Mouse (Mus musculus) MN1 (cell line): ENCODE measurements around the gene Ppp1r3d.

Experiments used
- DNase-seq: peaks from one replicate; pipeline ENCODE4 v3.0.0-alpha.2; 2016; ENCODE audit warnings: low spot score

Gene Ppp1r3d

GRCm38 (mm10) chr2:178413481-178414260, 601 bp downstream of the Ppp1r3d start:
- DNase-seq, result no peak

DNA sequence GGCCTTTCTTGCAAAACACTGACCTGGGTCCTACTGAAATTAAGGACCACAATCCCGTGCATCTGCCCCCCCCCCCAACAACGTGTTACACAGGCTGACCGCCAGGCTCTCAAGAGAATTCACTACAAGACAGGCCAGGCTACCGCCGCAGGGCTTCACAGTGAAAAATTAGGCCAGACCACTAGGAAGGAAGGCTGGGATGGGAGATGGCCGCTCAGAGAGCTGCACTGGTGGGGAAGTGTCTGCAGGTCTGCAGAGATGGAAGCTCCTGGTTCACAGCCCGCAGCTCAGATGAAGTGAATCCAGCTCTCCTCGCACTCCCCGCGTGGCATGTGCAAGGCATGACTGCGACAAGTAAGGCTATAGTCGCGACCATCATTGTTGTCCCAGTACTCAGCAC, 1.2 kb downstream of the Ppp1r3d start:
- no peak for DNase-seq

DNA sequence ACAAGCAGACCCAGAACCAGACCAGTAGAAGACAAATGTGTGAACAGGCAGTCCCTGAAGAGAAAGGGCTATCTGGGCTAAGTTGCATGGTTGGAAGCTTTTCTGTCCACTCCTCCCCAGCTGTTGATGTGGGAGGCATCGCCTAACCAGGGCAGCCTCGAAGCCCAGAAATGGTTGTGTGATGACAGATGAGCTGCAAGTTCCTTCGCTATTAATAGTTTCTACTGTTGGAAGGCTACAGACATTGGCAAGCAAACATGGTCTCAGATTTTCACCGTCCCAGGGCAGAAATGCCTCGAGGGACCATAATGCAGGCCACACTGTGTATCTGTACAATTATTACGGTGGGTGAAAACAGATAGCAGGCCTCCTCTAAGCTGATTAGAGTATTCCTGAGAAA, 1.7 kb downstream of the Ppp1r3d start:
- DNase-seq, result no peak

- DNase-seq, result no peak
Observed at GRCm38 (mm10) chr2:178410286-178410685, 4.0 kb downstream of the Ppp1r3d start.

GRCm38 (mm10) chr2:178409024-178409423, 5.2 kb downstream of the Ppp1r3d start:
- no peak for DNase-seq

- DNase-seq, result no peak
Observed at GRCm38 (mm10) chr2:178407053-178407815, 7.0 kb downstream of the Ppp1r3d start, which contains the start of gene Sycp2. Sycp2 (minus strand) TSS chr2:178407685.
